Mouse (Mus musculus): ENCODE data around the gene Trib3. TPM values are rescaled to one million over a fixed set of nuclear protein-coding genes. Genes with fewer than 3 reads are reported as not detected.
"Not testable (repeated sequence)": the region's sequence is repeated elsewhere in the genome, so short reads cannot be mapped to it uniquely, and the experiment has no call there.

Gene Trib3
- polyA plus RNA-seq, 1 experiment from 2014 or later = 5.0 TPM

DNA sequence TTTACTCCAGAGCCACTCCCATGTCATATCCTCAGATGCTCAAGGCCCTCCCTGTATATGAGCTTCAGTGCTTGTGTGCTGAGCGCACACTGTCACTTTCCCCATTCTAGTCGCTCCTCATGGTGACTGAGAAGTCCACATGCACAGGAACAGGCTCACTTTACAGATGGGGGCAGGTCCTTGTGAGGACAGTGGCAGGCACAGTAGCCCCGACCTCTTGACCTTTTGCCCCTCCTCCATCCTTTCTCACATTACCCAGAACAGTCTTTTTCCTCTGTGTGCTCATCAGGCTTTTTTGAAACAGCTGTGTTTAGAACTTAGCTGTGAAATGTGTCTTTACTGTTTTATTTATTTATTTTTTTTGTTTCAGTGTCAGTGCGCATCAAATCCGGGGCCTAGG, 40.1 kb downstream of the Trib3 start:
- Histone ChIP-seq H3K27ac (ENCODE audit: low read length) (no peak overlapping the region), H3K4me3 (ENCODE audit: low read length) (no peak overlapping the region), H3K9me3 (ENCODE audit: control insufficient read depth, low read length) (no peaks in the 10 kb centered on the region), H3K4me2 (ENCODE audit: low read depth, low read length) (no peak overlapping the region), H3K4me1 (replicated peaks; ENCODE audit: control insufficient read depth, insufficient read depth, low read length) (no peaks in the 10 kb centered on the region), H3K36me3 (ENCODE audit: control insufficient read depth, insufficient read depth, low read length) (peaks cover 37% of the 10 kb centered on the region), H3K27me3 (ENCODE audit: control insufficient read depth, insufficient read depth, low read depth, low read length) (no peaks in the 10 kb centered on the region), H3K9ac (ENCODE audit: low read length) (no peak overlapping the region)
- 65% methylated on average over 5 of the region's 5 CpGs for WGBS
- no peak for ATAC-seq (ENCODE audit: low read depth)

DNA sequence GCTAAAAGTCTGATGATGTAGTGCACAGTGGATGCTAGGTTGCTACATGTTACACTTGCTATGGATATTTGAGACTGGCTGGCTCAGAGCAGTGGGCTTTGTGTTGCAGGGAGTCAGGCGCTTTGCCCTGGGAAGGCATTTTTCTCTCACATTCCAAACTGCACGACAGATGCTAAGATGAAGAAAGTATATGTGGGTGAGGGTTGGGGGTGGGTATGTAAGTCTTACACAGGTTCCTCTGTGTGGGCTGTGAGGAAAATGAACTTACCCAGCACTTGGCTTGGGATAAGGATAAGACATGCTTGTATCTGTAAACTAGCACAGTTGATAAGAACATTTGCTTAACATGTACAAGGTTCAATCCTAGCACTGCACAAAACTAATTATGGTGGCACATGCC, 41.0 kb downstream of the Trib3 start:
- Histone ChIP-seq H3K27me3 (ENCODE audit: control insufficient read depth, insufficient read depth, low read depth, low read length) (no peaks in the 10 kb centered on the region), H3K4me3 (ENCODE audit: low read length) (no peak overlapping the region), H3K9ac (ENCODE audit: low read length) (no peak overlapping the region), H3K4me2 (ENCODE audit: low read depth, low read length) (no peak overlapping the region), H3K4me1 (replicated peaks; ENCODE audit: control insufficient read depth, insufficient read depth, low read length) (no peaks in the 10 kb centered on the region), H3K9me3 (ENCODE audit: control insufficient read depth, low read length) (no peaks in the 10 kb centered on the region), H3K36me3 (ENCODE audit: control insufficient read depth, insufficient read depth, low read length) (peaks cover 28% of the 10 kb centered on the region), H3K27ac (ENCODE audit: low read length) (no peak overlapping the region)
- WGBS = 76% methylated on average over 2 of the region's 2 CpGs
- no peak for ATAC-seq (ENCODE audit: low read depth)

DNA sequence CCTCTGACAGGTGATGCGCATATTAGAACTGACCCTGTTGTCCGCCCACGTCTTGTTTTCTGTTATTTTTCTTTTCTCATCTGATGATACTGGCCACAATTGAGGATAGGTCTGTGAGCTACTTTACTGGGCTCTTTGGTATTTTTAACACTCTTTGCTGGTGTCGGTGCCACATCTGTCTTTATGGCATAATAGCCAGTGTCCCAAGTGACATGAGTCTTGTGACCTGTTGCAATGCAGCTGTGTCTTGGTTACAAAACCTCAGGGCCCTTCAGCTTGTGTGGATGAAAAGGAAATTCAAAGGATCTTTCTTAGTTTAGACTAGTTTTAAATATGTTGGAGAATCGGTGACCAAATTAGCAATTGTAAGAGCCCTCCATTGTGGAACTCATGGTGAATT, 49.3 kb downstream of the Trib3 start:
- no peaks in the 10 kb centered on the region; the same call in 1 of the 2 replicates for H3K36me3 ChIP-seq (ENCODE audit: control insufficient read depth, insufficient read depth, low read length)
- WGBS = 29% methylated on average over 5 of the region's 5 CpGs
- H3K4me3 ChIP-seq (ENCODE audit: low read length) = peak overlapping the region; percentile 97
- no peaks in the 10 kb centered on the region for H3K27me3 ChIP-seq (ENCODE audit: control insufficient read depth, insufficient read depth, low read depth, low read length)
- H3K9ac ChIP-seq (ENCODE audit: low read length) = peak overlapping the region; percentile 96
- H3K27ac ChIP-seq (ENCODE audit: low read length) = peak overlapping the region; percentile 87; the same call in 1 of the 2 replicates
- no peaks in the 10 kb centered on the region for H3K9me3 ChIP-seq (ENCODE audit: control insufficient read depth, low read length)
- ATAC-seq (ENCODE audit: low read depth) = no peak
- H3K4me2 ChIP-seq (ENCODE audit: low read depth, low read length) = peak overlapping the region; percentile 93
- peaks cover 11% of the 10 kb centered on the region for H3K4me1 ChIP-seq (replicated peaks; ENCODE audit: control insufficient read depth, insufficient read depth, low read length)

DNA sequence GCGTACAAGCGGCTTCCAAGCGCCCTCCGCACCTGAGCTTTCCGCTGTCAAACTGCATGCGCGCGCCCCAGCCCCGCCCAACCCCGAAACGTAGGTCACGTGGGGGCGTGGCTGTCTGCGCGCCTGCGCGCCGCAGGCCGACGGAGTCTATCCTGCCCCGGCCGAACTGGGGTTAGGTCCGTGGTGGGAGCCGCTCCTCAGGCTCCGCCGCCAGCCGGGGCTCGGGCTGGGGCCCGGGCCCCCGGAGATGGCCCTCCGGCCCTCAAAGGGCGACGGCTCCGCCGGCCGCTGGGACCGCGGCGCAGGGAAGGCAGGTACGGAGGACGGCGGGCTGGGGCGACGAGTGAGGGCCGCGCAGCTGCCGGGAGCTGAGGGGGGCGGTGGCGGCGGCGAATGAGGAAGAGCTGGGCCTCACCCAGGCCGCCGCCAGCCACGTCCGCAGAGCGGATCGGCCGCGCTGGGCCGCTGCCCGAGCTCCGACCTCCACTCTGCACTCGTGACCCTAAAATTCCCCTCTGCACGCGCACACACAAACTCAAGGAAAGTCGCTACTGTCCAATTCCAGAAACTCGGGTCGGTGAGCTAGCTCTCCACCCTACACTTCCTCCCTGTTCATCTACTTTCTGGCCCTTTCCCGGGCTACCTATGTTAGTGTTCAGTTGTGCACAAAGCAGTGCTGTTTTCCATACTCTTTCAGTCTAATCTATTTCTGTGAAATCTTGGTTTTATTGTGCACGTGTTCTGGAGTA, 49.9 kb downstream of the Trib3 start, which contains the start of gene Tbc1d20:
Tbc1d20 (plus strand) TSS at position 102 of the 749 bp plus-strand sequence.
- Histone ChIP-seq H3K36me3 (ENCODE audit: control insufficient read depth, insufficient read depth, low read length) (no peaks in the 10 kb centered on the region; the same call in 1 of the 2 replicates), H3K4me3 (ENCODE audit: low read length) (peak within 1 kb of the TSS; percentile 97), H3K4me2 (ENCODE audit: low read depth, low read length) (peak within 1 kb of the TSS; percentile 93), H3K9me3 (ENCODE audit: control insufficient read depth, low read length) (no peaks in the 10 kb centered on the region), H3K9ac (ENCODE audit: low read length) (peak within 1 kb of the TSS; percentile 96), H3K27me3 (ENCODE audit: control insufficient read depth, insufficient read depth, low read depth, low read length) (no peaks in the 10 kb centered on the region), H3K4me1 (replicated peaks; ENCODE audit: control insufficient read depth, insufficient read depth, low read length) (peaks cover 11% of the 10 kb centered on the region), H3K27ac (ENCODE audit: low read length) (peak within 1 kb of the TSS; percentile 87)
- ATAC-seq (ENCODE audit: low read depth) = peak; percentile 99
- under 1% methylated on average over 62 of the region's 70 CpGs for WGBS

DNA sequence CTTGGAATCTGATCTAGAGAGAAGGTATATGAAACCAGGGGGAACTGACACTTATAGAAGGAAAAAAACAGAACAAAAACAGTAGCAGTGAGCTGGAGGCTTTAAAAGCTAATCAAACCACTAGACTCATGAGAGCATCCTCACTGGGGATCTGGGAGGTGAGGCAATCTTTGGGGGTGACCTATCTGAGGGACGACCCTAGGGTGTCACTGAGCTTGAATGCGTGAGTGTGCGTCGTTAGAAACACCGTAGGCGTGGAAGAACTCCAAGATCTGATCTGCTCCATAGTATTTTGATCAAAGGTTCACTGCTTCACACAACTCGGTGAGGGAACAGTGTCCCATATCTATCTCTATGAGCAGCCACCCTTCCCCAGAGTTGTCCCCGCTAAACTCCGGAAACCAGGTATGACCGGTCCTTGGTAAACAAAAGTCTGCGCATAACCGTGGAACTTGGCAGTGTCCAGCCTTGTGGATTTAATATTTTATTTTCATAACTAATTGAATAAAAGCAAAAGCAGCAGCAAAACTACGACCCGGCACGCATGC, 50.6 kb downstream of the Trib3 start:
- peak overlapping the region; percentile 96 for H3K9ac ChIP-seq (ENCODE audit: low read length)
- WGBS = under 1% methylated on average over 15 of the region's 15 CpGs
- H3K4me1 ChIP-seq (replicated peaks; ENCODE audit: control insufficient read depth, insufficient read depth, low read length) = peaks cover 11% of the 10 kb centered on the region
- peak; percentile 50 for ATAC-seq (ENCODE audit: low read depth)
- H3K27me3 ChIP-seq (ENCODE audit: control insufficient read depth, insufficient read depth, low read depth, low read length) = no peaks in the 10 kb centered on the region
- peak overlapping the region; percentile 97 for H3K4me3 ChIP-seq (ENCODE audit: low read length)
- H3K9me3 ChIP-seq (ENCODE audit: control insufficient read depth, low read length) = no peaks in the 10 kb centered on the region
- H3K27ac ChIP-seq (ENCODE audit: low read length) = no peak overlapping the region
- peak overlapping the region; percentile 93 for H3K4me2 ChIP-seq (ENCODE audit: low read depth, low read length)
- H3K36me3 ChIP-seq (ENCODE audit: control insufficient read depth, insufficient read depth, low read length) = no peaks in the 10 kb centered on the region; the same call in 1 of the 2 replicates

DNA sequence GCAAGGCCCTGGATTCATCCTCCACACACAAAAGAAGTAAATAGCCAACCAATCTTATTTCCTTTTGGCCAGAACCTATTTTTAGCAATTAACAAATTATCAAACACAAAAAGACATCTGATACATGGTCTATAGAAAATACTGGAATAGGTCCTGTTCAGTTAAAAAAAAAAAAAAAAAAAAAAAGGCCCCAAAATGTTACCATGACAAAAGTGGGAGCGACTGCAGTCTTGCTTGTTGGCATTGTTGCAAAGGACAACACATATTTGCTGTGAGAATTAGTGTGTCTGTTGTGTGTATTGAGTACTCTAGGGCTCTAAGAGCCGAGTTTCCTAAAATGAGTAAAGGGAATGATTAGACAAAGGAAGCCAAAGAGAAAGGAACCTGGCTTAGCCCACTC, 51.4 kb downstream of the Trib3 start:
- Histone ChIP-seq H3K4me1 (replicated peaks; ENCODE audit: control insufficient read depth, insufficient read depth, low read length) (peaks cover 8% of the 10 kb centered on the region), H3K9ac (ENCODE audit: low read length) (no peak overlapping the region)

DNA sequence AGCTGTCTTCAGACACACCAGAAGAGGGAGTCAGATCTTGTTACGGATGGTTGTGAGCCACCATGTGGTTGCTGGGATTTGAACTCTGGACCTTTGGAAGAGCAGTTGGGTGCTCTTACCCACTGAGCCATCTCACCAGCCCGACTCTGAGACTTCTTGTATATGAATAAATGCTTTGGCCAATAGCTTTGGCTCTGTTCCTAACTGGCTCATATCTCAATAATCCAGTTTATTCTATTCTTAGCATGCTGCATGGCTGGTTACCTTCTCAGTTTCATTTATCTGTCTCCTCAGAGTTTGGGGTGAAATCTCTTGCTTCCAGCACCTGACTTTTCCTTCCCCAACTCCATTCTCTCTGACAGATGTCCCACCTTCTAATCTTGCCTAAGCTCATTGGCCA, 54.2 kb downstream of the Trib3 start:
- H3K27ac ChIP-seq (ENCODE audit: low read length); ATAC-seq (ENCODE audit: low read depth); H3K4me1 ChIP-seq (replicated peaks; ENCODE audit: control insufficient read depth, insufficient read depth, low read length); H3K27me3 ChIP-seq (ENCODE audit: control insufficient read depth, insufficient read depth, low read depth, low read length); H3K9ac ChIP-seq (ENCODE audit: low read length); H3K4me2 ChIP-seq (ENCODE audit: low read depth, low read length); H3K4me3 ChIP-seq (ENCODE audit: low read length); H3K9me3 ChIP-seq (ENCODE audit: control insufficient read depth, low read length): not testable (repeated sequence)
- 55% methylated on average over 1 of the region's 2 CpGs for WGBS
- peaks cover 12% of the 10 kb centered on the region for H3K36me3 ChIP-seq (ENCODE audit: control insufficient read depth, insufficient read depth, low read length)

More for the DNA sequence above, 51.4 kb downstream of the Trib3 start:
- Histone ChIP-seq H3K27ac (ENCODE audit: low read length) (no peak overlapping the region), H3K4me2 (ENCODE audit: low read depth, low read length) (no peak overlapping the region), H3K36me3 (ENCODE audit: control insufficient read depth, insufficient read depth, low read length) (no peaks in the 10 kb centered on the region; the same call in 1 of the 2 replicates), H3K4me3 (ENCODE audit: low read length) (no peak overlapping the region), H3K27me3 (ENCODE audit: control insufficient read depth, insufficient read depth, low read depth, low read length) (no peaks in the 10 kb centered on the region), H3K9me3 (ENCODE audit: control insufficient read depth, low read length) (no peaks in the 10 kb centered on the region)
- ATAC-seq (ENCODE audit: low read depth) = no peak
- 60% methylated on average over 2 of the region's 2 CpGs for WGBS

DNA sequence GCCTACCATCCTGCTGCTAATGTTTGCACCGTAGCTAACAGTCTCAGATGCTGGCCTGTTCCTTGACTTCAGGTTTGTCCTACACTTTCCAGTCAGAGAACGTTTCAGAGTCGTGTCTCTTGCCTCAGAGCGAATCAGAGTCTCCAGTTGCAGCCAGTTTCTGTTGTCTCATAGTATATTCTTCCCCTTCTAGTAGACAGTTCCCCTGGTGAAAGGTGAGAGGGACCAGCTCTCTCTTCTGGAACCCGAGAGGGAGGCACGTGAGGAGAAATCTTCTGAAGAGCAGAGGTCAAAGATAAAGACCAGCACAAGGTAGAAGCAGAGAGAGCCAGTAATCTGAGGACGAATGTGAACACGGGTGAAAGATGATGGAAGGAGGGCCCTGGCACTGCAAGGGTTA, 55.8 kb downstream of the Trib3 start:
- Histone ChIP-seq H3K4me3 (ENCODE audit: low read length) (no peak overlapping the region), H3K9me3 (ENCODE audit: control insufficient read depth, low read length) (no peaks in the 10 kb centered on the region), H3K4me1 (replicated peaks; ENCODE audit: control insufficient read depth, insufficient read depth, low read length) (no peaks in the 10 kb centered on the region), H3K4me2 (ENCODE audit: low read depth, low read length) (no peak overlapping the region), H3K27ac (ENCODE audit: low read length) (no peak overlapping the region), H3K27me3 (ENCODE audit: control insufficient read depth, insufficient read depth, low read depth, low read length) (no peaks in the 10 kb centered on the region), H3K36me3 (ENCODE audit: control insufficient read depth, insufficient read depth, low read length) (peaks cover 19% of the 10 kb centered on the region), H3K9ac (ENCODE audit: low read length) (no peak overlapping the region)
- 66% methylated on average over 8 of the region's 8 CpGs for WGBS
- no peak for ATAC-seq (ENCODE audit: low read depth)

DNA sequence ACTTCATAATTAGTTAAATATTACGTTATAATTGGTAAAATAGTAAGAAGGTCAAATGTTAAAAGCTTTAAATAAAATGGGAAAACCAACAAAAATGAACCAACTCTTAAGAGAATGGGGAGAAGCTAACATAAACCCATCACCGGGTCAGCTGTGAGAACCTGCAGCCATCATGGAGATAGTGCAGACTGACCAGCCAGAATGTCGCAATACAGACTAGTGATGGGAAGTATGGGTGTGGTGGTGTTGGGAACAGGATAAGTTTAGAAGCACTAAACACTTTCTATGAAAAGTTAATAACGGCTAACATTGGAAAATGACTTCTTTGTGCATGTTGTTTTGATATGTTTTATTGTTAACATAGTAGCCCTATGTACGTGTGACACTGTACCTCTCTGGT, 56.3 kb downstream of the Trib3 start:
- Histone ChIP-seq H3K4me3 (ENCODE audit: low read length) (no peak overlapping the region), H3K27me3 (ENCODE audit: control insufficient read depth, insufficient read depth, low read depth, low read length) (no peaks in the 10 kb centered on the region), H3K27ac (ENCODE audit: low read length) (no peak overlapping the region), H3K9me3 (ENCODE audit: control insufficient read depth, low read length) (no peaks in the 10 kb centered on the region), H3K4me2 (ENCODE audit: low read depth, low read length) (no peak overlapping the region), H3K36me3 (ENCODE audit: control insufficient read depth, insufficient read depth, low read length) (peaks cover 21% of the 10 kb centered on the region), H3K9ac (ENCODE audit: low read length) (no peak overlapping the region), H3K4me1 (replicated peaks; ENCODE audit: control insufficient read depth, insufficient read depth, low read length) (no peaks in the 10 kb centered on the region)
- ATAC-seq (ENCODE audit: low read depth) = no peak
- 89% methylated on average over 5 of the region's 5 CpGs for WGBS
